Mouse (Mus musculus): ENCODE data around the gene Sumo3. TPM values are rescaled to one million over a fixed set of nuclear protein-coding genes. Genes with fewer than 3 reads are reported as not detected.
A peak's percentile ranks its signal among the peaks of the same experiment; 100 is the strongest.

Gene Sumo3
- polyA plus RNA-seq, 1 experiment from 2014 or later, result 340 TPM

GRCm38 (mm10) chr10:77623639-77624400 lies 17.9 kb downstream of the Sumo3 start:
- no peak overlapping the region for H3K9ac ChIP-seq (ENCODE audit: low read length)
- ATAC-seq (ENCODE audit: insufficient number of reproducible peaks, low FRiP score, low TSS enrichment, low read depth) (no peak), DNase-seq (ENCODE audit: low spot score) (no peak)
- H3K9me3 ChIP-seq (ENCODE audit: control insufficient read depth, low read length), result no peaks in the 10 kb centered on the region
- H3K4me3 ChIP-seq (ENCODE audit: low read depth, low read length), result 0 out of 2 replicates have a peak overlapping the region, but pooled peaks have one; percentile 99
- no peaks in the 10 kb centered on the region for H3K27me3 ChIP-seq (ENCODE audit: control insufficient read depth, insufficient read depth, low read length)
- no peaks in the 10 kb centered on the region; the same call in 1 of the 2 replicates for H3K4me1 ChIP-seq (ENCODE audit: control insufficient read depth, insufficient read depth, low read length)
- H3K36me3 ChIP-seq (ENCODE audit: control insufficient read depth, insufficient read depth, low read length), result no peaks in the 10 kb centered on the region; the same call in 1 of the 2 replicates
- no peak overlapping the region for H3K27ac ChIP-seq (replicated peaks; ENCODE audit: low read depth, low read length)
- WGBS, result 91% methylated on average over 10 of the region's 10 CpGs
- peak overlapping the region; percentile 57; the same call in 1 of the 2 replicates for H3K4me2 ChIP-seq (ENCODE audit: low read depth, severe bottlenecking)

- 75% methylated on average over 7 of the region's 7 CpGs for WGBS
- DNase-seq (ENCODE audit: low spot score) (no peak), ATAC-seq (ENCODE audit: insufficient number of reproducible peaks, low FRiP score, low TSS enrichment, low read depth) (no peak)
- Histone ChIP-seq H3K9ac (ENCODE audit: low read length) (no peak overlapping the region), H3K4me3 (ENCODE audit: low read depth, low read length) (no peak overlapping the region), H3K36me3 (ENCODE audit: control insufficient read depth, insufficient read depth, low read length) (no peaks in the 10 kb centered on the region; the same call in 1 of the 2 replicates), H3K9me3 (ENCODE audit: control insufficient read depth, low read length) (no peaks in the 10 kb centered on the region), H3K27me3 (ENCODE audit: control insufficient read depth, insufficient read depth, low read length) (no peaks in the 10 kb centered on the region), H3K27ac (replicated peaks; ENCODE audit: low read depth, low read length) (no peak overlapping the region), H3K4me1 (ENCODE audit: control insufficient read depth, insufficient read depth, low read length) (no peaks in the 10 kb centered on the region; the same call in 1 of the 2 replicates), H3K4me2 (ENCODE audit: low read depth, severe bottlenecking) (no peak overlapping the region)
Measured at GRCm38 (mm10) chr10:77624570-77624995, 18.7 kb downstream of the Sumo3 start.

- ATAC-seq (ENCODE audit: insufficient number of reproducible peaks, low FRiP score, low TSS enrichment, low read depth), result no peak
- 86% methylated on average over 7 of the region's 7 CpGs for WGBS
- H3K9ac ChIP-seq (ENCODE audit: low read length), result no peak overlapping the region
Measured at GRCm38 (mm10) chr10:77626036-77626435, 20.1 kb downstream of the Sumo3 start.

DNA sequence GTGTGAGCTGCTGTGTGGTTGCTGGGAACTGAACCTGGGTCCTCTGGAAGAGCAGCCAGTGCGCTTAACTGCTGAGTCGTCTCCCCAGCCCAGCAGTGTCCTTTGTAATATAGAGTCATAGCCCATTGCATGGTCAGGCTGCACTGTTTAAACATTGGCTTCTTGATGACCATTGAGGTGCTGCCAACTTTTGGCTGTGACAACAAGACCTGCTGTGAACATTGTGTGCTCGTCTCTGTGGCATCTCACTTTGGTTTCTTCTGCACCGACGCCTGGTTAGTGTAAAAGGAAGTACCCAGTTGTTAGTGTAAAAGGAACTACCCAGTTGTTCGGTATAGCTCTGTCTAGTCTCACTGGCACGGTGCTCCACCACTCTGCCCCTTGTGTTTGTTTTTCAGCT lies 20.7 kb downstream of the Sumo3 start:
- ATAC-seq (ENCODE audit: insufficient number of reproducible peaks, low FRiP score, low TSS enrichment, low read depth) (no peak), DNase-seq (ENCODE audit: low spot score) (no peak)
- peaks cover 4% of the 10 kb centered on the region for H3K36me3 ChIP-seq (ENCODE audit: control insufficient read depth, insufficient read depth, low read length)
- H3K4me1 ChIP-seq (ENCODE audit: control insufficient read depth, insufficient read depth, low read length), result no peaks in the 10 kb centered on the region; the same call in 1 of the 2 replicates
- H3K27ac ChIP-seq (replicated peaks; ENCODE audit: low read depth, low read length), result no peak overlapping the region
- H3K4me2 ChIP-seq (ENCODE audit: low read depth, severe bottlenecking), result no peak overlapping the region
- H3K9ac ChIP-seq (ENCODE audit: low read length), result no peak overlapping the region
- H3K9me3 ChIP-seq (ENCODE audit: control insufficient read depth, low read length), result no peaks in the 10 kb centered on the region
- WGBS, result 87% methylated on average over 7 of the region's 7 CpGs
- no peaks in the 10 kb centered on the region for H3K27me3 ChIP-seq (ENCODE audit: control insufficient read depth, insufficient read depth, low read length)
- no peak overlapping the region for H3K4me3 ChIP-seq (ENCODE audit: low read depth, low read length)

More at GRCm38 (mm10) chr10:77626036-77626435, 20.1 kb downstream of the Sumo3 start:
- H3K36me3 ChIP-seq (ENCODE audit: control insufficient read depth, insufficient read depth, low read length), result peaks cover under 1% of the 10 kb centered on the region
- H3K4me2 ChIP-seq (ENCODE audit: low read depth, severe bottlenecking), result no peak overlapping the region
- H3K27me3 ChIP-seq (ENCODE audit: control insufficient read depth, insufficient read depth, low read length), result no peaks in the 10 kb centered on the region
- H3K27ac ChIP-seq (replicated peaks; ENCODE audit: low read depth, low read length), result no peak overlapping the region
- H3K4me3 ChIP-seq (ENCODE audit: low read depth, low read length), result no peak overlapping the region
- no peaks in the 10 kb centered on the region for H3K9me3 ChIP-seq (ENCODE audit: control insufficient read depth, low read length)
- no peak for DNase-seq (ENCODE audit: low spot score)
- H3K4me1 ChIP-seq (ENCODE audit: control insufficient read depth, insufficient read depth, low read length), result no peaks in the 10 kb centered on the region; the same call in 1 of the 2 replicates

GRCm38 (mm10) chr10:77627497-77627896 lies 21.6 kb downstream of the Sumo3 start:
- H3K36me3 ChIP-seq (ENCODE audit: control insufficient read depth, insufficient read depth, low read length), result peaks cover 10% of the 10 kb centered on the region
- peak; percentile 65; the same call in 1 of the 2 replicates for ATAC-seq (ENCODE audit: insufficient number of reproducible peaks, low FRiP score, low TSS enrichment, low read depth)
- H3K4me2 ChIP-seq (ENCODE audit: low read depth, severe bottlenecking), result no peak overlapping the region
- H3K9ac ChIP-seq (ENCODE audit: low read length), result no peak overlapping the region
- no peak overlapping the region for H3K4me3 ChIP-seq (ENCODE audit: low read depth, low read length)
- H3K4me1 ChIP-seq (ENCODE audit: control insufficient read depth, insufficient read depth, low read length), result no peaks in the 10 kb centered on the region; the same call in 1 of the 2 replicates
- no peak overlapping the region for H3K27ac ChIP-seq (replicated peaks; ENCODE audit: low read depth, low read length)
- WGBS, result 50% methylated on average over 2 of the region's 2 CpGs
- DNase-seq (ENCODE audit: low spot score), result peak; percentile 91
- no peaks in the 10 kb centered on the region for H3K9me3 ChIP-seq (ENCODE audit: control insufficient read depth, low read length)
- no peaks in the 10 kb centered on the region for H3K27me3 ChIP-seq (ENCODE audit: control insufficient read depth, insufficient read depth, low read length)

GRCm38 (mm10) chr10:77629163-77629562 lies 23.3 kb downstream of the Sumo3 start:
- Histone ChIP-seq H3K9me3 (ENCODE audit: control insufficient read depth, low read length) (no peaks in the 10 kb centered on the region), H3K27me3 (ENCODE audit: control insufficient read depth, insufficient read depth, low read length) (no peaks in the 10 kb centered on the region), H3K4me2 (ENCODE audit: low read depth, severe bottlenecking) (no peak overlapping the region), H3K27ac (replicated peaks; ENCODE audit: low read depth, low read length) (no peak overlapping the region), H3K4me1 (ENCODE audit: control insufficient read depth, insufficient read depth, low read length) (no peaks in the 10 kb centered on the region), H3K9ac (ENCODE audit: low read length) (no peak overlapping the region), H3K4me3 (ENCODE audit: low read depth, low read length) (no peak overlapping the region), H3K36me3 (ENCODE audit: control insufficient read depth, insufficient read depth, low read length) (peaks cover 10% of the 10 kb centered on the region)
- ATAC-seq (ENCODE audit: insufficient number of reproducible peaks, low FRiP score, low TSS enrichment, low read depth), result no peak
- DNase-seq (ENCODE audit: low spot score), result no peak
- 88% methylated on average over 3 of the region's 3 CpGs for WGBS

DNA sequence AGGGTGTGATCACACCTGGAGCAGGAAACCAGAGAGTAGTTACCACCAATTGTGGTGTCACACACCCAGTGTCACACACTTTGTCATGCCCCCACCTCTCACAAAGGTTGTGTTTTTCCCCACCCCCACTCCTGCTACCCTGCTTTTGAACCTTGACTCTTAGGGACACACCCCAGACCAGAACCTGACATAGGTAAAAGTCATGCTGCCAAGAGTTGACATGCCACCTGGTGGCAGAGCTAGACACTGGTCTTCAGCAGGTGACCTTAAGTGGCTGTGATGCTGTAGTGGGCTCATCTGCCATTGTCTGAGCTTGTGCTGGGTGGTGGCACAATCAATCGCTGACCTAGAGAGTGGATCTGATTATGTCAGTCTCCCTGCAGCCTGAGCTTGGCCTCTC lies 24.1 kb downstream of the Sumo3 start:
- Histone ChIP-seq H3K36me3 (ENCODE audit: control insufficient read depth, insufficient read depth, low read length) (peaks cover 10% of the 10 kb centered on the region), H3K4me3 (ENCODE audit: low read depth, low read length) (no peak overlapping the region)
- 90% methylated on average over 1 of the region's 1 CpGs for WGBS

DNA sequence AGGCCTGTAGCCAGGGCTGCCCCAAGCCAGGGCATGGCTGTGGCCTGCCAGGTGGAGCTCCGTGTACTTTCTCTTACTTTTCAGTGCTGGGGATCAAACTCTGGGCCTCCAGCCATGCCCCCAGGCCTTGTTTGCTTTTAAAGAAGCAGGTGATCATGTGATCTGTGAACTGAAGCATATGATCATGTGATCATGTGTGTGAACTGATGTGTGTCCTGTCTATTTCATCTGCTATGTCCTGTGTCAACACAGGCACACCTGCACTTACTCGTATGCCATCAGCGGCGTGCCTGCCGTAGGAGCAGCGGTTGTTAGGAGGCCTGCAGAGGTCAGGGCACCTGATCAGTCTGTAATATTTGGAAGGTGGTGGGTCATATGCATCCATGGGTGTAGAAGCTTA lies 28.1 kb downstream of the Sumo3 start:
- 88% methylated on average over 6 of the region's 6 CpGs for WGBS
- no peak for ATAC-seq (ENCODE audit: insufficient number of reproducible peaks, low FRiP score, low TSS enrichment, low read depth)
- DNase-seq (ENCODE audit: low spot score), result no peak
- Histone ChIP-seq H3K4me2 (ENCODE audit: low read depth, severe bottlenecking) (no peak overlapping the region), H3K27me3 (ENCODE audit: control insufficient read depth, insufficient read depth, low read length) (no peaks in the 10 kb centered on the region), H3K9me3 (ENCODE audit: control insufficient read depth, low read length) (no peaks in the 10 kb centered on the region), H3K36me3 (ENCODE audit: control insufficient read depth, insufficient read depth, low read length) (peaks cover 12% of the 10 kb centered on the region), H3K4me3 (ENCODE audit: low read depth, low read length) (no peak overlapping the region), H3K9ac (ENCODE audit: low read length) (no peak overlapping the region), H3K4me1 (ENCODE audit: control insufficient read depth, insufficient read depth, low read length) (no peaks in the 10 kb centered on the region), H3K27ac (replicated peaks; ENCODE audit: low read depth, low read length) (no peak overlapping the region)

More for the DNA sequence above, 24.1 kb downstream of the Sumo3 start:
- H3K27me3 ChIP-seq (ENCODE audit: control insufficient read depth, insufficient read depth, low read length), result no peaks in the 10 kb centered on the region
- H3K4me2 ChIP-seq (ENCODE audit: low read depth, severe bottlenecking), result no peak overlapping the region
- no peaks in the 10 kb centered on the region for H3K4me1 ChIP-seq (ENCODE audit: control insufficient read depth, insufficient read depth, low read length)
- H3K9ac ChIP-seq (ENCODE audit: low read length), result no peak overlapping the region
- no peaks in the 10 kb centered on the region for H3K9me3 ChIP-seq (ENCODE audit: control insufficient read depth, low read length)
- H3K27ac ChIP-seq (replicated peaks; ENCODE audit: low read depth, low read length), result no peak overlapping the region
- ATAC-seq (ENCODE audit: insufficient number of reproducible peaks, low FRiP score, low TSS enrichment, low read depth) (no peak), DNase-seq (ENCODE audit: low spot score) (no peak)
